Mouse (Mus musculus) erythroblast, embryonic 14.5 days (primary cell): ENCODE measurements at regions not wholly inside any gene's neighbourhood (a gene's known extent, or its start where the extent isn't known, plus 50 kb on each side); places are given as distances from the start of the nearest gene placed in this dataset.

Source experiments
- GATA1 ChIP-seq: IDR thresholded peaks from 2 replicates; pipeline ENCODE4 v1.6.1; 2012; ENCODE audit warnings: low read length, inconsistent platforms, mixed read lengths
- TAL1 ChIP-seq: IDR thresholded peaks from 3 replicates; pipeline ENCODE4 v1.6.1; 2012; ENCODE audit warnings: low read length, inconsistent platforms, mixed read lengths

DNA sequence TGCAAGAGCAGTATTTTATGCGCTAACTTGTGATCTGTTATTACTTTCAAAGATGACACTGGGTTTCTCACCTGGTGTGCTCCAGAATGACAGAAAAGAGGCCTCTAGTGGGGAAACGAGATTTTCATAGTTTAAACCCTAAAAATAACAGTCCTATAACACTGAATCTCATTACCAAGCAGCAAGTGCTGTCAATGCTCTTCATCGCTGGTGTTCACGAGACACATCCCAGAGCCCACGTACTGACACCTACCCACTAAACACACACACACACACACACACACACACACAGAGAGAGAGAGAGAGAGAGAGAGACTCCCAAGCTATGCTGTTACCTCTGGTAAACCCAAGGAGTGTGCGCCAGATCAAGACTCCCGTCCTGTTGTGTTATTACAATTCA lies 365.9 kb downstream of the Pdcd6ip start:
- TF ChIP-seq TAL1 (no peak), GATA1 (no peak)
